Mouse (Mus musculus): Measurements from ENCODE around the gene Ankar. TPM values are rescaled to one million over a fixed set of nuclear protein-coding genes. Genes with fewer than 3 reads are reported as not detected.

Gene Ankar
- not detected in 2 replicates for polyA plus RNA-seq (2021; fragmentation: Nextera tagmentation)
- long read RNA-seq, experiment 1 = 0 reads
- long read RNA-seq, experiment 2 = 0 reads

GRCm38 (mm10) chr1:72700479-72700878, at the start of gene Ankar:
TSS of gene Ankar (minus strand) at chr1:72700579.

GRCm38 (mm10) chr1:72710753-72711653, 10.6 kb upstream of the Ankar start, which contains the start of gene Rpl37a:
TSS of gene Rpl37a (plus strand) at chr1:72711290.

Other genes starting within 250 kb of the Ankar start
- 1.7 and 1.8 TPM in 2 replicates for gene March4, start 163.6 kb downstream of the Ankar start, polyA plus RNA-seq (2021; fragmentation: Nextera tagmentation)
- 23.7 and 23.8 TPM in 2 replicates for gene Smarcal1, start 117.3 kb downstream of the Ankar start, polyA plus RNA-seq (2021; fragmentation: Nextera tagmentation)
- 1,687 and 1,757 TPM in 2 replicates for gene Rpl37a, start 10.7 kb upstream of the Ankar start, polyA plus RNA-seq (2021; fragmentation: Nextera tagmentation)
- gene Igfbp2, start 123.9 kb upstream of the Ankar start, polyA plus RNA-seq (2021; fragmentation: Nextera tagmentation) = 54.0 and 151 TPM in 2 replicates
- gene Igfbp5, start 174.3 kb upstream of the Ankar start, polyA plus RNA-seq (2021; fragmentation: Nextera tagmentation) = 8.2 TPM in 2 replicates